Mouse (Mus musculus): ENCODE results near the gene Tcea3. TPM values are rescaled to one million over a fixed set of nuclear protein-coding genes. Genes with fewer than 3 reads are reported as not detected.

Gene Tcea3
- polyA plus RNA-seq, 1 experiment from 2014 or later, result 12.0 TPM

DNA sequence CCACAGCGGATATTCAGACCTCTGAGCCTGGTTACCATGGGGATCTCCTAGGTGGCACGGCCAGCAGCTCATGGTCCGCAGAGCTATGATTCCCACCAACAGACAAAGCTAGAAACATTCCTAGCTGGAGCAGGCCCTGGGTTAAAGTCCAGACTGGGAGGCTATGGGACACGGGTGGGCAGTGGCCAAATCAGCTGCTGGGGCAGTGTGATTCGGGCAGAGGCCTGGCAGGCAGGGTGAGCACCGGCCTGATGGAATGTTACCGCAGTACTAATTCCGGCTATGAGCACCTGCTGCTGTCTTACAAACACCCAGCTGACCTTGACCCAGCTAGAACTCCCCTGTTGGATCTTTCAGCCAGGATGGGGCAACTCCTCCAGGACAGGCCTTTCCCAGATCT, 23.1 kb downstream of the Tcea3 start:
- no peak for DNase-seq
- WGBS, result 86% methylated on average over 8 of the region's 8 CpGs
- no peak overlapping the region for H3K9ac ChIP-seq
- no peaks in the 10 kb centered on the region for H3K36me3 ChIP-seq (ENCODE audit: insufficient read depth)
- H3K4me2 ChIP-seq, result no peak overlapping the region
- H3K9me3 ChIP-seq (ENCODE audit: low read depth, low read length), result peaks cover 9% of the 10 kb centered on the region; the same call in 1 of the 2 replicates
- no peak overlapping the region for H3K4me3 ChIP-seq (ENCODE audit: low read depth, low read length)
- no peaks in the 10 kb centered on the region for H3K27me3 ChIP-seq (ENCODE audit: insufficient read depth, low read length)
- ATAC-seq (ENCODE audit: insufficient read depth), result no peak
- H3K27ac ChIP-seq (ENCODE audit: low read depth), result no peak overlapping the region
- TF ChIP-seq CTCF (IDR thresholded peaks at IDR 0.05; ENCODE audit: low read depth), result no peak
- H3K4me1 ChIP-seq (ENCODE audit: insufficient read depth), result no peaks in the 10 kb centered on the region

- no peaks in the 10 kb centered on the region for H3K27me3 ChIP-seq (ENCODE audit: insufficient read depth, low read length)
- TF ChIP-seq CTCF (IDR thresholded peaks at IDR 0.05; ENCODE audit: low read depth), result no peak
- no peak overlapping the region for H3K4me2 ChIP-seq
- no peaks in the 10 kb centered on the region for H3K36me3 ChIP-seq (ENCODE audit: insufficient read depth)
- H3K4me3 ChIP-seq (ENCODE audit: low read depth, low read length), result no peak overlapping the region
- no peak overlapping the region for H3K9ac ChIP-seq
- ATAC-seq (ENCODE audit: insufficient read depth), result no peak
- no peaks in the 10 kb centered on the region for H3K9me3 ChIP-seq (ENCODE audit: low read depth, low read length)
- H3K27ac ChIP-seq (ENCODE audit: low read depth), result no peak overlapping the region
- WGBS, result 78% methylated on average over 8 of the region's 8 CpGs
- H3K4me1 ChIP-seq (ENCODE audit: insufficient read depth), result peaks cover 13% of the 10 kb centered on the region
- no peak for DNase-seq
These were observed 33.6 kb downstream of the Tcea3 start for GRCm38 (mm10) chr4:136281097-136281496.

- Histone ChIP-seq H3K27ac (ENCODE audit: low read depth) (no peak overlapping the region), H3K9me3 (ENCODE audit: low read depth, low read length) (no peaks in the 10 kb centered on the region), H3K36me3 (ENCODE audit: insufficient read depth) (no peaks in the 10 kb centered on the region), H3K9ac (no peak overlapping the region), H3K27me3 (ENCODE audit: insufficient read depth, low read length) (no peaks in the 10 kb centered on the region), H3K4me1 (ENCODE audit: insufficient read depth) (peaks cover 13% of the 10 kb centered on the region), H3K4me3 (ENCODE audit: low read depth, low read length) (no peak overlapping the region), H3K4me2 (no peak overlapping the region)
- WGBS, result 38% methylated on average over 9 of the region's 9 CpGs
- no peak for ATAC-seq (ENCODE audit: insufficient read depth)
- TF ChIP-seq CTCF (IDR thresholded peaks at IDR 0.05; ENCODE audit: low read depth), result no peak
- DNase-seq, result no peak
These were observed 34.1 kb downstream of the Tcea3 start for GRCm38 (mm10) chr4:136281611-136282010.

GRCm38 (mm10) chr4:136282621-136283480, 35.3 kb downstream of the Tcea3 start:
- H3K4me2 ChIP-seq, result peak overlapping the region; percentile 29; the same call in 1 of the 2 replicates
- peaks cover 13% of the 10 kb centered on the region for H3K4me1 ChIP-seq (ENCODE audit: insufficient read depth)
- no peak overlapping the region for H3K4me3 ChIP-seq (ENCODE audit: low read depth, low read length)
- WGBS, result 39% methylated on average over 10 of the region's 10 CpGs
- H3K9ac ChIP-seq, result peak overlapping the region; percentile 31
- H3K36me3 ChIP-seq (ENCODE audit: insufficient read depth), result peaks cover 8% of the 10 kb centered on the region
- no peak for ATAC-seq (ENCODE audit: insufficient read depth)
- H3K27ac ChIP-seq (ENCODE audit: low read depth), result peak overlapping the region; percentile 91
- DNase-seq, result peak; percentile 62
- no peaks in the 10 kb centered on the region for H3K9me3 ChIP-seq (ENCODE audit: low read depth, low read length)
- no peak for TF ChIP-seq CTCF (IDR thresholded peaks at IDR 0.05; ENCODE audit: low read depth)
- no peaks in the 10 kb centered on the region for H3K27me3 ChIP-seq (ENCODE audit: insufficient read depth, low read length)

GRCm38 (mm10) chr4:136283783-136284182, 36.3 kb downstream of the Tcea3 start:
- Histone ChIP-seq H3K27me3 (ENCODE audit: insufficient read depth, low read length) (no peaks in the 10 kb centered on the region), H3K36me3 (ENCODE audit: insufficient read depth) (peaks cover 17% of the 10 kb centered on the region), H3K27ac (ENCODE audit: low read depth) (peak overlapping the region; percentile 91), H3K4me1 (ENCODE audit: insufficient read depth) (peaks cover 13% of the 10 kb centered on the region), H3K4me3 (ENCODE audit: low read depth, low read length) (no peak overlapping the region), H3K9me3 (ENCODE audit: low read depth, low read length) (no peaks in the 10 kb centered on the region; the same call in 1 of the 2 replicates), H3K9ac (no peak overlapping the region), H3K4me2 (peak overlapping the region; percentile 84)
- 9% methylated on average over 2 of the region's 2 CpGs for WGBS
- no peak for ATAC-seq (ENCODE audit: insufficient read depth)
- no peak for TF ChIP-seq CTCF (IDR thresholded peaks at IDR 0.05; ENCODE audit: low read depth)
- peak; percentile 27 for DNase-seq

- TF ChIP-seq CTCF (IDR thresholded peaks at IDR 0.05; ENCODE audit: low read depth), result no peak
- Histone ChIP-seq H3K4me2 (peak within 1 kb of the TSS; percentile 84), H3K9me3 (ENCODE audit: low read depth, low read length) (no peaks in the 10 kb centered on the region; the same call in 1 of the 2 replicates), H3K27me3 (ENCODE audit: insufficient read depth, low read length) (no peaks in the 10 kb centered on the region), H3K9ac (peak within 1 kb of the TSS; percentile 71), H3K4me3 (ENCODE audit: low read depth, low read length) (peak within 1 kb of the TSS; percentile 67), H3K4me1 (ENCODE audit: insufficient read depth) (peaks cover 13% of the 10 kb centered on the region), H3K36me3 (ENCODE audit: insufficient read depth) (peaks cover 24% of the 10 kb centered on the region), H3K27ac (ENCODE audit: low read depth) (peak within 1 kb of the TSS; percentile 91)
- ATAC-seq (ENCODE audit: insufficient read depth) (peak; percentile 15; the same call in 1 of the 2 replicates), DNase-seq (peak; percentile 99)
- 16% methylated on average over 5 of the region's 5 CpGs for WGBS
These were observed 36.9 kb downstream of the Tcea3 start, which contains the start of gene Zfp46 for GRCm38 (mm10) chr4:136284455-136284854. TSS of gene Zfp46 (plus strand) at chr4:136284683.

DNA sequence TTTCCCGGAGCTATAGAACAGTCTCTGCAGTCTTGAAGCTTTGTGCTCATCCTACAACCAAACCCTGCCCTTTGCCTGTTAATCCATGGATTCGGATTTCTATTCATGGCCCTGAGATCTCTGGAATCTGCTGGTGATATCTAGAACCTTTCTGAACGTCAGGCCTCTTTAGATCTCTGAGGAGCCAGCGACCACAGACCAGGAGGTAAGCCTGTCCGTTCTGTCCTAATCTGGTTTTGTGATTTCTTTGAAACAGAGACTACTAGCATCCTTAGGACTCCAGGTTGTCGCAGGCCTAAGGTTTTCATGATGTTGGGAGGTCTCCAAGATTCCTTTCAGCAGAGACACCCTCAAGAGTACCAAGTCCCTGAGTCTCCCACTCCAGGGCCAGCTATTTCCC, 37.4 kb downstream of the Tcea3 start:
- DNase-seq (no peak), ATAC-seq (ENCODE audit: insufficient read depth) (no peak)
- H3K4me3 ChIP-seq (ENCODE audit: low read depth, low read length), result peak overlapping the region; percentile 67
- H3K4me2 ChIP-seq, result peak overlapping the region; percentile 84
- H3K4me1 ChIP-seq (ENCODE audit: insufficient read depth), result peaks cover 13% of the 10 kb centered on the region
- H3K27me3 ChIP-seq (ENCODE audit: insufficient read depth, low read length), result no peaks in the 10 kb centered on the region
- H3K9ac ChIP-seq, result peak overlapping the region; percentile 71
- H3K9me3 ChIP-seq (ENCODE audit: low read depth, low read length), result no peaks in the 10 kb centered on the region; the same call in 1 of the 2 replicates
- WGBS, result 15% methylated on average over 6 of the region's 6 CpGs
- TF ChIP-seq CTCF (IDR thresholded peaks at IDR 0.05; ENCODE audit: low read depth), result no peak
- H3K27ac ChIP-seq (ENCODE audit: low read depth), result peak overlapping the region; percentile 91
- H3K36me3 ChIP-seq (ENCODE audit: insufficient read depth), result peaks cover 28% of the 10 kb centered on the region

Data from lung, embryonic 14.5 days (tissue).